Mouse (Mus musculus): ENCODE measurements around the gene Olfr1280. TPM values are rescaled to one million over a fixed set of nuclear protein-coding genes. Genes with fewer than 3 reads are reported as not detected.

Olfr1280 gene
- polyA plus RNA-seq (2017; shearing (Covaris generic)), result not detected

GRCm38 (mm10) chr2:111313717-111314116, at the start of gene Olfr1280:
Gene Olfr1280, plus strand, starts transcription at chr2:111314017.

DNA sequence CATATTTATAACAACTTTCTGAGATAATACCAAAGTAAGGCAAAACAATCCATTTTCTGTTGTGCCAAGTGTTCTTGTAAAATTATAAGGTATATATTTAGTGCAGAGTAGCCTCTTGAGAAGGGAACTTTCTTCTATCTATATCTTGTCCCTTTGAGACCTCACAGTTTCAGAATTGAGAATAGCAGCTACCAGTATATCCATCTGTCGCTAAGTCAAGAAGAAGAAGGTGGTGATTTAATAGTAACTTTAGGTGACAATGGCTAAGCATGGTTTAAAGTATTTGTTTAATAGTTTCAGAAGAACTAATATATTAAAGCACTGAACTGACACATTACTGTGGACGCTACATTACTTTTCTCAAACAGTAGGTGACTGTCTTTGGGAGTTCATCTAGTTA, 39.8 kb upstream of the Olfr1280 start, which contains the start of gene Olfr1277:
Gene Olfr1277, minus strand, starts transcription at position 101 of the 400 bp plus-strand sequence.

DNA sequence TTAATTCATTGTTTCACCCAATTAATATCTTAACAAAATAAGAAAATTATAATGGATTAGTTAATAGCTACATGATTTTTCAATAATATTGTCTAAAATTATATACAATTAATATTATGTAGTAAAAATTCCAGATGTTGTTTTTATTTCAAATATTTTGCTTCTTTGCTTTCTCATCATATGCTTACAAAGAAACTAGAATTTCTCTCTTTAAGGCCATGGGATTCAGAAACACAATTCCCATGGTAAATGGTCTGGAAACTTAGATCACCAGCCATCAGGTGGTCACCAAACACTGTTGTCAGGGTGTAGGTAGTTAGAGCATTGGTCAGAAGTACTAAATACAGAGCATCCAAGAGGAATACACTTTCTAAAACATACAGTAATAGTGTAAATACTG, 24.0 kb upstream of the Olfr1280 start, which contains the start of gene Olfr1278:
Gene Olfr1278, plus strand, starts transcription at position 301 of the 400 bp plus-strand sequence.

DNA sequence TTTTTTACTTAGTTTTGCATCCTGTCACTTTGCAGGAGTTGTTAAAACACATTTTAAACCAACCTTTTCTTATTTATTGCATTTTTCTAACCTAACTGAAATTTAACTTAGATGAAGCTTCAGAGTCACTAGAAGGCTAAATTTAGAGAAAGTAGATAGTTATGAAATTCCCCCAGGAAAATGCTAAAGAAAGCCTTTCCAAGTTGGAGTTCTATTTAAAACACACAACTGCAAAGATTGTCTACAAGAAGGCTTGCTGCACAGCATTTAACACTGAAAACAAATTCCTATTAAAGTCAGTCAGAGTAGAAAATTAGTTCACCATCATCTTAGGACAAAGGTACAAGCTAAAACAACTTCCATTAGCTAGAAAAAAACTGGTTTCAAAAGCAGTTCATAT, 13.4 kb upstream of the Olfr1280 start, which contains the start of gene Olfr1279:
Gene Olfr1279, plus strand, starts transcription at position 262 of the 400 bp plus-strand sequence.

DNA sequence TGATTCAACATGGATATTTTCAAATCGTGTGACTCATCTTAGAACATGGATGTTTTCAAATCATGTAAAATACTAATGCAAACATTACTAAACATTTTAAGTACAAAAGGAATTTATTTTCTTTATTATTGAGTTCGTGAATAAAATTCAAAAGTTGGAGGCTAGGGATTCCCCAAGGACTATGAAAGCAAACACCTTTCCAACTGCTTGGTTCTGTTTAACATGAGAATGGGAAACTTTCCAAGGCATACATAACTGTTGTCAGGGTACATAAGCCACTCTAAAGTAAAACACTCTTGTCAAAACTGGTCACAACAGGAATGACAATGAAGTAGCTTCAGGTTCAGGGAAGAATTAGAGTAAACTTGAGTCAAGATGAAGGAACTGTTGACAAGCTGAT, 12.4 kb downstream of the Olfr1280 start, which contains the start of gene Olfr1281:
Gene Olfr1281, plus strand, starts transcription at position 301 of the 400 bp plus-strand sequence.

DNA sequence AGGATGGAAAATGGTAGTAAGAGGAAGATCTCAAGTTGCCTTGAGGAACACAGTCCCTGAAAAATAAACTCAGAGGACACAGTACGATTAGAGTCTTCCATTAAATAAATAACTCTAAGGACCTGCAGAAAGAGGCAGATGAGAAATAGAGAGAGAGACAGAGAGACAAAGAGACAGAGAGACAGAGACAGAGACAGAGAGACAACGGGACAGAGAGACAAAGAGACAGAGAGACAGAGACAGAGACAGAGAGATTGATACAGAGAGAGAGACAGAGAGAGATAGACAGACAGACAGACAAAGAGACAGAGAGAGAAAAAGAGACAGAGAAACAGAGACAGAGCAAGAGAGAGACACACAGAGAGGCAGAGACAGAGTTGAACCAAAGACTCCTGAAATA, 22.2 kb downstream of the Olfr1280 start, which contains the start of gene Olfr1282:
Gene Olfr1282, minus strand, starts transcription at position 101 of the 400 bp plus-strand sequence.

DNA sequence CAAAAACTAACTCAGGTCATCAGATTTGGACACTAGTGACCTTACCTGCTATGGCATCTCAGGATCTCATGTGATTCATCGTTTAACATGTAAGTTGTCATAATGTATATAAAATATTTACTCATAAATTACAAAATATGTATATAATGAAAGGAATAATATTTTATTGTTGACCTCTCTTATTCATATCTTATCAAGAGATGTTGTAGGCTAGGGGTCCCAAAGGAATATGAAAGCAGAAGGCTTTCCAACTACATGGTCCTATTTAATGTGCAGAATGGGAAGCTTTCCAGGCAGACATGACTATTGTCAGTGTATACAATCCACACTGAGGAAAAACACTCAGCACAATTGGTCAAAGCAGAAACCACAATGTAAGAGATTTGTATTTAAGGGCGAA, 52.7 kb downstream of the Olfr1280 start, which contains the start of gene Olfr1283:
Gene Olfr1283, plus strand, starts transcription at position 301 of the 400 bp plus-strand sequence.

DNA sequence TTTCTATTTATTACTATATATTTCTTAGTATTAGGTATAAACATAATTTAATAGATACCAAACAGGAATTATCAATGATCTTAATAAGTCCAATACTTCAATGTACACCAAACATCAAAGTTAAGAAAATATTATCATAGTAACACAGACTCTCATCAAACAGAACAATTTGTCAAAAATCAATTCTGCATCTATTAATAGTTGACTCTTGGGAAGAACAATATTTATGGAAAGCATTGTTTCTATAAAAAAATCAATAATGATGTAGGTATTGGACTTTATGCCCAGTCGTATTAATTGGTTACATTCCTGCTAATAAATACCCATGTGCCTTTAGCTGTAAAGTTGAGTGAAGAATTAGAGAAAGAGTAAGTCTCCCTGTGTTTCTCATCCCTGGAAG, 61.4 kb downstream of the Olfr1280 start, which contains the start of gene Olfr1284:
Gene Olfr1284, plus strand, starts transcription at position 301 of the 400 bp plus-strand sequence.

Other genes starting within 250 kb of the Olfr1280 start
- gene Gm13941, start 208.0 kb upstream of the Olfr1280 start, polyA plus RNA-seq (2017; shearing (Covaris generic)), result not detected
- not detected for gene Gm15130, start 161.1 kb upstream of the Olfr1280 start, polyA plus RNA-seq (2017; shearing (Covaris generic))
- not detected for gene 4930430A15Rik, start 84.4 kb upstream of the Olfr1280 start, polyA plus RNA-seq (2017; shearing (Covaris generic))
- gene Olfr1275, start 78.7 kb upstream of the Olfr1280 start, polyA plus RNA-seq (2017; shearing (Covaris generic)), result not detected
- gene Olfr1276, start 59.5 kb upstream of the Olfr1280 start, polyA plus RNA-seq (2017; shearing (Covaris generic)), result not detected
- not detected for gene Olfr1277, start 39.9 kb upstream of the Olfr1280 start, polyA plus RNA-seq (2017; shearing (Covaris generic))
- gene Olfr1278, start 23.9 kb upstream of the Olfr1280 start, polyA plus RNA-seq (2017; shearing (Covaris generic)), result not detected
- gene Olfr1279, start 13.4 kb upstream of the Olfr1280 start, polyA plus RNA-seq (2017; shearing (Covaris generic)), result not detected
- gene Olfr1281, start 12.5 kb downstream of the Olfr1280 start, polyA plus RNA-seq (2017; shearing (Covaris generic)), result not detected
- not detected for gene Olfr1282, start 22.1 kb downstream of the Olfr1280 start, polyA plus RNA-seq (2017; shearing (Covaris generic))
- not detected for gene Olfr1283, start 52.8 kb downstream of the Olfr1280 start, polyA plus RNA-seq (2017; shearing (Covaris generic))
- gene Olfr1284, start 61.5 kb downstream of the Olfr1280 start, polyA plus RNA-seq (2017; shearing (Covaris generic)), result not detected
- gene Olfr1286, start 109.1 kb downstream of the Olfr1280 start, polyA plus RNA-seq (2017; shearing (Covaris generic)), result not detected
- gene Olfr1287, start 135.1 kb downstream of the Olfr1280 start, polyA plus RNA-seq (2017; shearing (Covaris generic)), result not detected
- not detected for gene Olfr1288, start 160.1 kb downstream of the Olfr1280 start, polyA plus RNA-seq (2017; shearing (Covaris generic))
- not detected for gene Olfr1289, start 166.8 kb downstream of the Olfr1280 start, polyA plus RNA-seq (2017; shearing (Covaris generic))
- gene Olfr1290, start 179.8 kb downstream of the Olfr1280 start, polyA plus RNA-seq (2017; shearing (Covaris generic)), result not detected
- 0.10 TPM for gene Olfr1291-ps1, start 183.2 kb downstream of the Olfr1280 start, polyA plus RNA-seq (2017; shearing (Covaris generic))
- gene Olfr1293-ps, start 211.2 kb downstream of the Olfr1280 start, polyA plus RNA-seq (2017; shearing (Covaris generic)), result not detected
- gene Olfr1294, start 226.3 kb downstream of the Olfr1280 start, polyA plus RNA-seq (2017; shearing (Covaris generic)), result not detected

All from effector memory CD4-positive, alpha-beta T cell, adult 7 months (primary cell).